Mouse (Mus musculus) liver, embryonic 14.5 days (tissue): ENCODE results near the gene Parg. TPM values are rescaled to one million over a fixed set of nuclear protein-coding genes. Genes with fewer than 3 reads are reported as not detected.

Experiments used
- ATAC-seq: fragments of 200-750 bp; cut with Nextera tagmentation; 2 replicates; pipeline ENCODE4 v1.8.0; 2017; ENCODE audit warnings: moderate number of reproducible peaks, mild to moderate bottlenecking, moderate library complexity; ENCODE audit not compliant: insufficient read depth
- DNase-seq, 3 experiments: peaks; one replicate each; pipeline ENCODE4 v3.0.0-alpha.2; 2012 to 2013; ENCODE audit warnings: low read depth in 3 of 3, low spot score in 3 of 3
- H3K27ac ChIP-seq: fragments of 300-500 bp; sonication (generic); 2 replicates; pipeline ENCODE4 v1.5.1; 2014; ENCODE audit warnings: moderate library complexity, mild to moderate bottlenecking, control low read depth, inconsistent platforms
- H3K27me3 ChIP-seq: fragments of 300-500 bp; sonication (generic); 2 replicates; pipeline ENCODE4 v1.6.1; 2014; ENCODE audit warnings: mild to moderate bottlenecking, low read length, moderate library complexity; ENCODE audit not compliant: control insufficient read depth, insufficient read depth
- H3K36me3 ChIP-seq: fragments of 300-500 bp; sonication (generic); replicated peaks from 2 replicates; pipeline ENCODE4 v1.6.1; 2014; ENCODE audit warnings: low read depth; ENCODE audit not compliant: control insufficient read depth, insufficient read depth
- H3K4me1 ChIP-seq, 2 experiments: fragments of 200-500 bp in 1 of 2; fragments of 300-500 bp in 1 of 2; sonication (generic) in 1 of 2; replicated peaks; 2 replicates each; pipeline ENCODE4 v1.6.1; 2012 to 2014; ENCODE audit warnings: antibody characterized with exemption in 1 of 2, inconsistent platforms in 1 of 2, low read length in 1 of 2; ENCODE audit not compliant: control insufficient read depth in 2 of 2, insufficient read depth in 2 of 2
- H3K4me2 ChIP-seq: fragments of 300-500 bp; sonication (generic); 2 replicates; pipeline ENCODE4 v1.6.1; 2014; ENCODE audit warnings: low read depth, mild to moderate bottlenecking, control low read depth, moderate library complexity
- H3K4me3 ChIP-seq, 2 experiments: fragments of 200-500 bp in 1 of 2; fragments of 300-500 bp in 1 of 2; sonication (generic) in 1 of 2; 2 replicates each; pipeline ENCODE4 v1.5.1; 2012 to 2014; ENCODE audit warnings: low read depth in 2 of 2, low read length in 2 of 2, mild to moderate bottlenecking in 2 of 2, control low read depth in 1 of 2, inconsistent platforms in 1 of 2, moderate library complexity in 1 of 2; ENCODE audit not compliant: insufficient read depth in 1 of 2
- H3K9ac ChIP-seq: fragments of 300-500 bp; sonication (generic); replicated peaks from 2 replicates; pipeline ENCODE4 v1.6.1; 2014; ENCODE audit warnings: mild to moderate bottlenecking, control low read depth, moderate library complexity
- H3K9me3 ChIP-seq: fragments of 300-500 bp; sonication (generic); 2 replicates; pipeline ENCODE4 v1.6.1; 2016; ENCODE audit warnings: low read length, mixed read lengths; ENCODE audit not compliant: control insufficient read depth
- CTCF ChIP-seq: IDR thresholded peaks from 2 replicates; pipeline ENCODE4 v1.5.1; 2016; ENCODE audit warnings: antibody characterized with exemption, low read depth, control low read depth
- EP300 ChIP-seq: IDR thresholded peaks from 2 replicates; pipeline ENCODE4 v1.6.1; 2016; ENCODE audit warnings: antibody characterized with exemption, low read depth
- WGBS: fragments of 180-500 bp; shearing (Covaris S2); extraction: QIAGEN DNeasy Blood & Tissue Kit; methylation state at CpG from one replicate; pipeline ENCODE4 v1.1.7; 2014; ENCODE audit not compliant: insufficient replicate concordance; 5-methylcytosine and 5-hydroxymethylcytosine counted together
- polyA plus RNA-seq, 2 experiments: library from polyadenylated mRNA; depleted of rRNA in 1 of 2; stranded (reverse) in 1 of 2; unstranded in 1 of 2; fragments of >200 nt; fragmentation: Nextera tagmentation in 1 of 2; extraction: Ambion mirVana in 1 of 2; gene quantifications; 2 replicates each; pipeline versions ENCODE4 v1.2.1 to v1.2.3; 2012 to 2014

Parg gene
- polyA plus RNA-seq, 2 experiments, result 6.0 to 12.6 TPM

DNA sequence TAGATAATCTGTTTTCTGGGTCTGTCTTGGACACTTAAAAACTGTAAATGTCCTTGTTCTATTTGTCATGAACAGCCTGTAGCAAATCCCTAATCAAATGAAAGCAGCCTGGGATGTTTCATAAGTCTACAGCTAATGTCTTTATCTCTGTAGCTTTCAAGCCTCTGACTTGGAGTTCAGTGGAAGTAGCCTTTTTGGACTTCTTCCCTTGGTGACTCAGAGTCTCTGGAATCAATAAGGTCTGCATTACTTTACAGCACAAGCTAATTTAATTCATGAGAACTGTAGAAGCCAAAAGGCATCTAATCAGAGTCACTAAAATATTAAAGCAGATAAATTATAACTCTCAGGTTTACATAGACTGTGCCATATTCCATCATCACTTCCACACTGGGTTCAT is 24.9 kb downstream of the Parg start:
- ATAC-seq, result no peak
- H3K4me3 ChIP-seq, result no peak overlapping the region
- H3K9me3 ChIP-seq, result no peaks in the 10 kb centered on the region
- TF ChIP-seq EP300 (no peak), CTCF (no peak)
- no peak for DNase-seq
- no peak overlapping the region for H3K9ac ChIP-seq
- H3K36me3 ChIP-seq, result no peaks in the 10 kb centered on the region
- no peak overlapping the region for H3K4me2 ChIP-seq
- H3K27me3 ChIP-seq, result no peaks in the 10 kb centered on the region
- no peak overlapping the region for H3K27ac ChIP-seq
- H3K4me1 ChIP-seq, result no peaks in the 10 kb centered on the region

DNA sequence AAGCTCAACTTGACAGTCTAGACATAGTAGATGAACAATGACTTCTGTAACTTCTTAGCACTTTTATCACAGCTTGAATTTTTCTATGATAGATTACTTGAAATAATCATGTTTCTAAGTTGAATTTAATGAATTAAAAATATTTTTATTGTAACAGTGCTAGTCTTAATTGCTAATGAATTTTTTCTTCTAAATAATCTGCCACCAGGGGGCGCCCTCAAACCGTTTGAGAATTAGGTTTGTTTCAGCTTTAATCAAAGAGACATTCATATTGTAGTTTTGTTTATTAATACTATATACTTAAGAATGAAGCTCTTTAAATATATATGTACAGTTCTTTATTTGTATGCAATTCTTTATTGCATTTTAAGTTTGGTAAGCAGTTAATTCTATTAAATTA is 27.2 kb downstream of the Parg start:
- Histone ChIP-seq H3K27me3 (no peaks in the 10 kb centered on the region), H3K9ac (no peak overlapping the region), H3K4me2 (no peak overlapping the region), H3K27ac (no peak overlapping the region), H3K4me1 (no peaks in the 10 kb centered on the region), H3K9me3 (no peaks in the 10 kb centered on the region), H3K4me3 (no peak overlapping the region), H3K36me3 (no peaks in the 10 kb centered on the region)
- WGBS, result 0% methylated on average over 2 of the region's 2 CpGs
- DNase-seq (peak; percentile 34 to 46 (median 43)), ATAC-seq (no peak)
- no peak for TF ChIP-seq EP300
- peak; percentile 57; the same call in 1 of the 2 replicates for TF ChIP-seq CTCF

DNA sequence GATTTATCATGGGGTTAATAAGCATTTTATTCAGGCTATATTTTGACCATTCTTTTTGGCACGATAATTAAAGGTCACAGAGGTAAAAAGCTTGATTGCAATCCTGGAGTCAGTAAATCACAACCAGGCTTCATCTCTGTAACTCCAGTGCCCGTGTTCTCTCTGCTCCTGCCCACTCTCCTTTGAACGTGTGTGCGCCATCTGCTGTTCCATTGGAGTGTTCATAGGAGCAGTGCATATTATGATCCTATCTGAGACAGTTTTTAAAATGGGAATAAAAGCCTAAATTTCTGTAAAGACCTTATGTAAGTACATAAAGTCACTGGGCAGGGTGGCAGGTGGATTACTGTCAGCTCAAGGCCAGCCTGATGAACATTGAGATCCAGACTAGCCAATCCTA is 40.7 kb downstream of the Parg start:
- ATAC-seq, result no peak

DNA sequence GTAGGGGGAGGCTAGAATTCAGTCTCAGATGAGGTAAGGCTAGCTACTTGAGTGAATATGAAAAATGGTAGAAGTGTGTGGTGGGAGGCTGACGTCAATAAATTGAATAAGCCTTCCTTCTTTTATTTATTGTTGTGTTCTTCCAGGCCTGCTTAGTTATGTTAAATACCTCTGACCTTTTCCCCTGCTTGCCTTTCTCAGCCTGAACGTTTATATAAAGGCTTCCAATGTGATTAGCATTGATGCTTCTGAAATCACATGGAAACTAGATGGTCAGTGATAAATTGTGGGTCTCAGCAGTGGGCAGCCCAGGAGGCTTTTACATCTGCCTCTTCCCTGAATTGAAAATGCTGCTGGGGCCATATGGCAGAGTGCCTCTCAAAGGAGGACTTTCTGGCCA is 44.3 kb downstream of the Parg start:
- H3K4me3 ChIP-seq, result no peak overlapping the region
- H3K9ac ChIP-seq, result no peak overlapping the region
- DNase-seq (no peak), ATAC-seq (no peak)
- H3K4me1 ChIP-seq, result no peaks in the 10 kb centered on the region
- H3K9me3 ChIP-seq, result no peaks in the 10 kb centered on the region
- WGBS, result 61% methylated on average over 2 of the region's 2 CpGs
- no peak for TF ChIP-seq EP300
- TF ChIP-seq CTCF, result no peak
- no peaks in the 10 kb centered on the region for H3K27me3 ChIP-seq
- no peak overlapping the region for H3K27ac ChIP-seq
- peaks cover 2% of the 10 kb centered on the region for H3K36me3 ChIP-seq
- no peak overlapping the region for H3K4me2 ChIP-seq

More for the DNA sequence above, 40.7 kb downstream of the Parg start:
- H3K4me2 ChIP-seq, result no peak overlapping the region
- H3K27me3 ChIP-seq, result no peaks in the 10 kb centered on the region
- H3K4me1 ChIP-seq, result no peaks in the 10 kb centered on the region
- H3K9me3 ChIP-seq, result no peaks in the 10 kb centered on the region
- H3K36me3 ChIP-seq, result no peaks in the 10 kb centered on the region; the same call in none of the 2 replicates
- no peak overlapping the region for H3K9ac ChIP-seq
- TF ChIP-seq CTCF (no peak), EP300 (no peak)
- H3K27ac ChIP-seq, result no peak overlapping the region
- DNase-seq, result no peak
- 72% methylated on average over 4 of the region's 4 CpGs for WGBS
- H3K4me3 ChIP-seq, result no peak overlapping the region

DNA sequence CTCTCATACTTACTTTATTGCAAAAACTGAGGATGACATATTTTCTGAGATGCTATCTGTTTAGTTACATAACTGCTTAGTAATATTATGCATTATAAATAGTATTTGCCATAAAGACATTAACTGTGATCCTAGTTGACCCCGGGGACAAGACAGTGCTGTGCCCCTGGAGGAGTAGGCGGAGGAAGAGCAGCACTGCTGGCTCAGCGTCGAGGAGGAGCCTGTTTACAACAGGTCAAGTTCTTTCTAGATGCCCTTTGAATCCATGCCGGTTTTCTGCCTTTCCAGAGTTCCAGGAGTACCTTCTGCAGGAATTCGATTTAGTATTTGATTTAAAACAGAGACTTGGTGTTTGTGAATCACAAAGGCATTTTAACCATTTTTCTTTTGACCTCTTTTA is 47.9 kb downstream of the Parg start:
- Histone ChIP-seq H3K4me2 (no peak overlapping the region), H3K27me3 (no peaks in the 10 kb centered on the region), H3K36me3 (peaks cover 3% of the 10 kb centered on the region; the same call in 1 of the 2 replicates), H3K4me3 (no peak overlapping the region), H3K4me1 (no peaks in the 10 kb centered on the region), H3K27ac (no peak overlapping the region), H3K9me3 (no peaks in the 10 kb centered on the region), H3K9ac (no peak overlapping the region)
- TF ChIP-seq EP300 (no peak), CTCF (no peak)
- 78% methylated on average over 6 of the region's 6 CpGs for WGBS
- ATAC-seq (no peak), DNase-seq (no peak)
